Mouse (Mus musculus): Measurements from ENCODE around the gene Odr4. TPM values are rescaled to one million over a fixed set of nuclear protein-coding genes. Genes with fewer than 3 reads are reported as not detected.
A peak's percentile ranks its signal among the peaks of the same experiment; 100 is the strongest.

Gene Odr4
- total RNA-seq (2021): 10 to 100 TPM; 34.1 to 36.4 TPM
- long read RNA-seq, experiment 1, transcript Odr4-205 (14 exons, 3,273 nt): major isoform, 21 of 41 reads
- long read RNA-seq, experiment 1, partial matches to known transcripts: 8 of 41 reads
- long read RNA-seq, experiment 1, other reads (novel, unspliced or antisense): 11 of 41 reads
- long read RNA-seq, experiment 2, transcript Odr4-205 (14 exons, 3,273 nt): major isoform, 15 of 23 reads
- long read RNA-seq, experiment 2, partial matches to known transcripts: 1 of 23 reads
- long read RNA-seq, experiment 2, other reads (novel, unspliced or antisense): 7 of 23 reads

- DNase-seq: peak; percentile 97
These were observed at the start of gene Odr4, which contains the start of gene Tpr for GRCm38 (mm10) chr1:150392638-150393487. Odr4 (minus strand) TSS chr1:150393080. Tpr (plus strand) TSS chr1:150392838.

GRCm38 (mm10) chr1:150441731-150442130 lies 48.9 kb upstream of the Odr4 start:
- no peak for DNase-seq

- no peak for DNase-seq
These were observed 45.8 kb upstream of the Odr4 start for GRCm38 (mm10) chr1:150438641-150439040.

GRCm38 (mm10) chr1:150426216-150426615 lies 33.3 kb upstream of the Odr4 start:
- DNase-seq: no peak

GRCm38 (mm10) chr1:150425665-150426064 lies 32.8 kb upstream of the Odr4 start:
- no peak for DNase-seq

- DNase-seq: no peak
These were observed 25.5 kb upstream of the Odr4 start for GRCm38 (mm10) chr1:150418426-150418825.

GRCm38 (mm10) chr1:150416006-150416405 lies 23.1 kb upstream of the Odr4 start:
- DNase-seq: no peak

GRCm38 (mm10) chr1:150409996-150410395 lies 17.1 kb upstream of the Odr4 start:
- no peak for DNase-seq

- DNase-seq: no peak
These were observed 14.4 kb upstream of the Odr4 start for GRCm38 (mm10) chr1:150407285-150407684.

GRCm38 (mm10) chr1:150404555-150404954 lies 11.7 kb upstream of the Odr4 start:
- DNase-seq: no peak

- no peak for DNase-seq
These were observed 11.0 kb upstream of the Odr4 start for GRCm38 (mm10) chr1:150403914-150404313.

GRCm38 (mm10) chr1:150396001-150396400 lies 3.1 kb upstream of the Odr4 start:
- DNase-seq: no peak

- DNase-seq: no peak
These were observed 590 bp upstream of the Odr4 start for GRCm38 (mm10) chr1:150393488-150393852.

GRCm38 (mm10) chr1:150391931-150392637 lies 796 bp downstream of the Odr4 start:
- no peak for DNase-seq

GRCm38 (mm10) chr1:150389390-150390129 lies 3.3 kb downstream of the Odr4 start:
- no peak for DNase-seq

GRCm38 (mm10) chr1:150387572-150387971 lies 5.3 kb downstream of the Odr4 start:
- no peak for DNase-seq

- no peak for DNase-seq
These were observed 8.7 kb downstream of the Odr4 start for GRCm38 (mm10) chr1:150384138-150384537.

- no peak for DNase-seq
These were observed 18.6 kb downstream of the Odr4 start for GRCm38 (mm10) chr1:150374247-150374646.

- DNase-seq: no peak
These were observed 20.0 kb downstream of the Odr4 start for GRCm38 (mm10) chr1:150372895-150373294.

- no peak for DNase-seq
These were observed 32.0 kb downstream of the Odr4 start for GRCm38 (mm10) chr1:150360864-150361263.

GRCm38 (mm10) chr1:150335111-150335510 lies 57.8 kb downstream of the Odr4 start:
- no peak for DNase-seq

- DNase-seq: no peak
These were observed 73.7 kb downstream of the Odr4 start, which contains the start of gene Pdc for GRCm38 (mm10) chr1:150319205-150319604. Pdc (plus strand) TSS chr1:150319417.

Data from adrenal gland, postnatal 10 days (tissue).